Mouse (Mus musculus): Measurements from ENCODE around the gene Nr1d2.
A peak's percentile ranks its signal among the peaks of the same experiment; 100 is the strongest.
"Not testable (repeated sequence)": the region's sequence is repeated elsewhere in the genome, so short reads cannot be mapped to it uniquely, and the experiment has no call there.

Gene Nr1d2

GRCm38 (mm10) chr14:18231866-18232265, 7.1 kb downstream of the Nr1d2 start:
- DNase-seq: not testable (repeated sequence)

- not testable (repeated sequence) for DNase-seq
Observed at GRCm38 (mm10) chr14:18229751-18230150, 9.2 kb downstream of the Nr1d2 start.

GRCm38 (mm10) chr14:18226181-18226580, 12.7 kb downstream of the Nr1d2 start:
- peak; percentile 66 for DNase-seq

GRCm38 (mm10) chr14:18225431-18225830, 13.5 kb downstream of the Nr1d2 start:
- DNase-seq: not testable (repeated sequence)

GRCm38 (mm10) chr14:18221977-18222376, 16.9 kb downstream of the Nr1d2 start:
- DNase-seq: no peak

GRCm38 (mm10) chr14:18217158-18217557, 21.8 kb downstream of the Nr1d2 start:
- DNase-seq: no peak

GRCm38 (mm10) chr14:18216428-18216827, 22.5 kb downstream of the Nr1d2 start:
- DNase-seq: no peak

- DNase-seq: no peak
Observed at GRCm38 (mm10) chr14:18210795-18211194, 28.1 kb downstream of the Nr1d2 start.

GRCm38 (mm10) chr14:18204315-18204714, 34.6 kb downstream of the Nr1d2 start:
- not testable (repeated sequence) for DNase-seq

GRCm38 (mm10) chr14:18201413-18201812, 37.5 kb downstream of the Nr1d2 start:
- DNase-seq: no peak

- DNase-seq: no peak
Observed at GRCm38 (mm10) chr14:18186883-18187417, 52.0 kb downstream of the Nr1d2 start.

GRCm38 (mm10) chr14:18177531-18177930, 61.4 kb downstream of the Nr1d2 start:
- not testable (repeated sequence) for DNase-seq

- DNase-seq: no peak
Observed at GRCm38 (mm10) chr14:18167597-18167996, 71.3 kb downstream of the Nr1d2 start.

GRCm38 (mm10) chr14:18167041-18167440, 71.9 kb downstream of the Nr1d2 start:
- DNase-seq: no peak
